Mouse (Mus musculus) WW6 (cell line): Measurements from ENCODE around the gene Gm11627.
A peak's percentile ranks its signal among the peaks of the same experiment; 100 is the strongest.
"Not testable (repeated sequence)": the region's sequence is repeated elsewhere in the genome, so short reads cannot be mapped to it uniquely, and the experiment has no call there.

ENCODE experiments used
- DNase-seq: peaks from one replicate; pipeline ENCODE4 v3.0.0-alpha.2; 2013; ENCODE audit warnings: low read depth, low spot score

Gm11627 gene

GRCm38 (mm10) chr11:102579165-102580033 is at the start of gene Gm11627:
TSS of gene Gm11627 (minus strand) at chr11:102579461.
- no peak for DNase-seq

GRCm38 (mm10) chr11:102628529-102628928 is 49.3 kb upstream of the Gm11627 start:
- no peak for DNase-seq

- DNase-seq: no peak
Observed at GRCm38 (mm10) chr11:102627171-102627931, 48.1 kb upstream of the Gm11627 start.

GRCm38 (mm10) chr11:102624888-102625407 is 45.7 kb upstream of the Gm11627 start:
- DNase-seq: no peak

GRCm38 (mm10) chr11:102623876-102624789 is 44.9 kb upstream of the Gm11627 start:
- no peak for DNase-seq

- no peak for DNase-seq
Observed at GRCm38 (mm10) chr11:102619449-102619848, 40.2 kb upstream of the Gm11627 start.

- DNase-seq: no peak
Observed at GRCm38 (mm10) chr11:102611317-102611705, 32.0 kb upstream of the Gm11627 start.

GRCm38 (mm10) chr11:102610675-102611316 is 31.5 kb upstream of the Gm11627 start:
- no peak for DNase-seq

- no peak for DNase-seq
Observed at GRCm38 (mm10) chr11:102610260-102610659, 31.0 kb upstream of the Gm11627 start.

GRCm38 (mm10) chr11:102609483-102609882 is 30.2 kb upstream of the Gm11627 start:
- DNase-seq: no peak

- DNase-seq: no peak
Observed at GRCm38 (mm10) chr11:102608691-102609090, 29.4 kb upstream of the Gm11627 start.

GRCm38 (mm10) chr11:102607686-102608548 is 28.7 kb upstream of the Gm11627 start:
- DNase-seq: no peak

- DNase-seq: not testable (repeated sequence)
Observed at GRCm38 (mm10) chr11:102607201-102607600, 27.9 kb upstream of the Gm11627 start.

- DNase-seq: no peak
Observed at GRCm38 (mm10) chr11:102606751-102607171, 27.5 kb upstream of the Gm11627 start.

- DNase-seq: no peak
Observed at GRCm38 (mm10) chr11:102605553-102606416, 26.5 kb upstream of the Gm11627 start.

GRCm38 (mm10) chr11:102604777-102605552 is 25.7 kb upstream of the Gm11627 start:
- peak; percentile 73 for DNase-seq

- peak; percentile 94 for DNase-seq
Observed at GRCm38 (mm10) chr11:102604010-102604584, 24.8 kb upstream of the Gm11627 start, which contains the start of gene Fzd2. TSS of gene Fzd2 (plus strand) at chr11:102604396.

GRCm38 (mm10) chr11:102603496-102603850 is 24.2 kb upstream of the Gm11627 start:
- DNase-seq: peak; percentile 81
